Mouse (Mus musculus) liver, embryonic 11.5 days (tissue): ENCODE data around the gene 4932429P05Rik. TPM values are rescaled to one million over a fixed set of nuclear protein-coding genes. Genes with fewer than 3 reads are reported as not detected.

Experiments
- ATAC-seq: fragments of 200-750 bp; cut with Nextera tagmentation; replicated peaks from 2 replicates; pipeline ENCODE4 v1.8.0; 2017; ENCODE audit warnings: moderate number of reproducible peaks, mild to moderate bottlenecking, moderate TSS enrichment, moderate library complexity; ENCODE audit not compliant: low FRiP score
- DNase-seq: peaks from one replicate; pipeline ENCODE4 v3.0.0-alpha.2; 2017; ENCODE audit warnings: low spot score
- H3K27ac ChIP-seq: fragments of 300-500 bp; sonication (generic); 2 replicates; pipeline ENCODE4 v1.5.1; 2014; ENCODE audit warnings: mild to moderate bottlenecking, low read depth, low read length, control low read depth
- H3K27me3 ChIP-seq: fragments of 300-500 bp; sonication (generic); replicated peaks from 2 replicates; pipeline ENCODE4 v1.6.1; 2014; ENCODE audit warnings: low read length, mixed read lengths; ENCODE audit not compliant: control insufficient read depth, insufficient read depth
- H3K36me3 ChIP-seq: fragments of 300-500 bp; sonication (generic); 2 replicates; pipeline ENCODE4 v1.6.1; 2014; ENCODE audit warnings: mild to moderate bottlenecking, low read length, moderate library complexity, mixed read lengths; ENCODE audit not compliant: control insufficient read depth, insufficient read depth
- H3K4me1 ChIP-seq: fragments of 300-500 bp; sonication (generic); replicated peaks from 2 replicates; pipeline ENCODE4 v1.6.1; 2014; ENCODE audit warnings: low read length, mixed read lengths; ENCODE audit not compliant: control insufficient read depth, insufficient read depth
- H3K4me2 ChIP-seq: fragments of 300-500 bp; sonication (generic); 2 replicates; pipeline ENCODE4 v1.6.1; 2014; ENCODE audit warnings: mild to moderate bottlenecking, control low read depth, moderate library complexity
- H3K4me3 ChIP-seq: fragments of 300-500 bp; sonication (generic); 2 replicates; pipeline ENCODE4 v1.5.1; 2014; ENCODE audit warnings: low read depth, low read length, control low read depth
- H3K9ac ChIP-seq: fragments of 300-500 bp; sonication (generic); 2 replicates; pipeline ENCODE4 v1.6.1; 2014; ENCODE audit warnings: low read depth, low read length, control low read depth
- H3K9me3 ChIP-seq: fragments of 300-500 bp; sonication (generic); 2 replicates; pipeline ENCODE4 v1.6.1; 2016; ENCODE audit warnings: low read length, inconsistent platforms, mixed read lengths; ENCODE audit not compliant: control insufficient read depth
- polyA plus RNA-seq: library from polyadenylated mRNA; unstranded; fragments of >200 nt; fragmentation: Nextera tagmentation; extraction: Ambion mirVana; gene quantifications from 2 replicates; pipeline ENCODE4 v1.2.1, GENCODE M21; 2014

4932429P05Rik gene
- polyA plus RNA-seq, result not detected in 2 replicates

DNA sequence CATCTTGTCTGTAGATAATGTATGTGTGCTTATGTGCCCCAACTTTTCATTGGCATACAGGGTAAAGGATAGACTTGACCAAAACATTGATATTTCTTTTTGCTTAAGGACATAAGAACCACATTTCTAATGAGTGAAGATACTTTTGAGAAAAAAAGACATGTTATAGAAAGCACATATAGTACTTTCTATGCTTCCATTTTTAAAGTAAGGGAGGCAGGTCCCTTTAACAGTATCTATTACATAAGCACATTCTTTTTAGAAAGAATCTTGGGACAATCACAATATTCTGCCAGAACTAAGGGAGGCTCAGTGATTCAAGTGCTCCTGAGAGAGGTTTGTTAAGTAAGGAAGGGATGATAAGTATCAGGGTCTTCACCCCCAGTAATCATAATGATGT, at the start of gene 4932429P05Rik:
Gene 4932429P05Rik (plus strand): TSS at position 301 of the 400 bp plus-strand sequence.
- no peak for ATAC-seq
- Histone ChIP-seq H3K4me1 (no peaks in the 10 kb centered on the region), H3K9ac (no peak within 1 kb of the TSS), H3K4me3 (no peak within 1 kb of the TSS), H3K4me2 (no peak within 1 kb of the TSS), H3K27ac (no peak within 1 kb of the TSS), H3K27me3 (no peaks in the 10 kb centered on the region), H3K9me3 (no peaks in the 10 kb centered on the region), H3K36me3 (no peaks in the 10 kb centered on the region)
- DNase-seq, result no peak

Other genes starting within 250 kb of the 4932429P05Rik start
- gene 4930415L06Rik, start 180.6 kb downstream of the 4932429P05Rik start, polyA plus RNA-seq, result not detected in 2 replicates